Mouse (Mus musculus) kidney, adult 2 months (tissue): ENCODE results near the gene Tmco1.

Experiments
- CTCF ChIP-seq: fragments of 200-500 bp; conservative IDR thresholded peaks from 2 replicates; pipeline ENCODE4 v1.5.1; 2011; ENCODE audit warnings: low read depth, mild to moderate bottlenecking, control low read depth, low read length, moderate library complexity, mixed read lengths; ENCODE audit not compliant: insufficient read depth, insufficient read length
- POLR2A ChIP-seq: fragments of 200-500 bp; IDR thresholded peaks from one replicate; pipeline ENCODE4 v1.6.1; 2011; ENCODE audit warnings: low read depth, low read length, control low read depth

DNA sequence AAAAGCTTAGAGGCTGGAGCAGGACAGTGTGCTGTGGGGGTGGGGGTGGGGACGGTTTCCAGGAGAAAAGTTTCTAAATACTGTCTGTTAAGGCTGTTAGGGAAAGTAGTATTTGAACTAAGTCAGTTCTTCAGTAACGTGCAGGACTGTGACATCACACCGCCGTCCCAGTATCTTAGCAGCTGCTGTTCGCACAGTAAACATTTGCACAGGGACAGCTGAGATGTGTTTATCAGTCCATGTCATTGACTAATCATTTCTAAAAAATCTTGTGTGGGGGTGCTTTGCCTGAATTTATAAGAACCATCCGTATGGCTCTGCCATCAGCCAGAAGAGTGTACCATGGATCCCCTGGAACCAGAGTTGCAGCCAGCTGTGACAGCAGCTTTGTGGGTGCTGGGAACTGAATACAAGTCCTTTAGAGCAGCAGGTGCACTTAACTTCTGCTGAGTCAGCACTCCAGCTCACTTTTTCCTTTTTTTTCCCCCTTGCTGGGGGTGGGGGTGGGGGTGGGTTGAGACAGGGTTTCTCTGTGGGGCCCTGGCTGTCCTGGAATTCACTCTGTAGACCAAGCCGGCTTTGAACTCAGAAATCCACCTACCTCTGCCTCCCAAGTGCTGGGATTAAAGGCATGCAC lies 2.6 kb upstream of the Tmco1 start:
- TF ChIP-seq CTCF, result no peak
- no peak for TF ChIP-seq POLR2A
